Mouse (Mus musculus) G1E (cell line): Measurements from ENCODE around the gene Slc4a4.

Experiments
- CTCF ChIP-seq: IDR thresholded peaks from 2 replicates; pipeline ENCODE4 v1.5.1; 2012; ENCODE audit warnings: low read depth, low read length, inconsistent platforms, mixed read lengths
- GATA1 ChIP-seq: IDR thresholded peaks from 2 replicates; pipeline ENCODE4 v1.6.1; 2012; ENCODE audit warnings: borderline replicate concordance, low read length, inconsistent platforms, mixed read lengths
- POLR2AphosphoS5 ChIP-seq: IDR thresholded peaks from 2 replicates; pipeline ENCODE4 v1.6.1; 2012; ENCODE audit warnings: low read depth, low read length, inconsistent platforms; ENCODE audit not compliant: insufficient replicate concordance
- TAL1 ChIP-seq: conservative IDR thresholded peaks from 2 replicates; pipeline ENCODE4 v1.6.1; 2012; ENCODE audit warnings: low read depth, low read length, inconsistent platforms, mixed read lengths

GRCm38 (mm10) chr5:89033256-89033655 lies 146.6 kb downstream of the Slc4a4 start:
- TF ChIP-seq CTCF = no peak
- TF ChIP-seq TAL1 = no peak
- no peak for TF ChIP-seq GATA1
- no peak for TF ChIP-seq POLR2AphosphoS5
